ENCODE assay signal across 8 mouse cellular contexts in the genomic region with DNA sequence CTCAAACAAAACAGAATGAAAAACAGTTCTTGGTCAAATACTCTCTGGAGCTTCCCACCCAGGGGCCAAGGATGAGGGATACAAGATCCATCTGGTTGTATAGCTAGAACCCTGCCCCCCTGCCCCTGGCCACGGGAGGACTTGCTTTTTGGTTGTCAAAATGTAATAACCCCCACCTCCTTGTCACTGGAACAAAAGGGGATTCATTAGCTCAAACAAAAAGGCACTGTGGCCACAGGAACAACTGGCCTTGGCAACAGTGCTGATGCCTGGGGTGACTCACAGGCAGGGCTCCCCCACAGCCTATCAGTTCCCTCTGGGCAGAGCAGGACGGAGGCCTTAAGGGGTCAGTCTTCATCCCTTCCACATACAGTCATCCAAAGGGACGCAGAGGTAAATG. TPM values are rescaled to one million over a fixed set of nuclear protein-coding genes. Genes with fewer than 3 reads are reported as not detected.
A peak's percentile ranks its signal among the peaks of the same experiment; 100 is the strongest.
DNase-seq lines count a peak whose midpoint lies in the region; ATAC-seq and TF ChIP-seq lines count a peak whose summit lies in the region.

No protein-coding gene starts in this region.

- no peak for TF ChIP-seq CTCF in kidney, postnatal 0 days (IDR thresholded peaks at IDR 0.05; ENCODE audit: low read depth)
- TF ChIP-seq CTCF in testis, adult 2 months (IDR thresholded peaks at IDR 0.05; ENCODE audit: control insufficient read depth, insufficient read depth, insufficient replicate concordance, low read depth, low read length), result no peak

- H3K36me3 ChIP-seq in kidney, postnatal 0 days (ENCODE audit: insufficient read depth, low read length), result no peaks in the 10 kb centered on the region
- H3K36me3 ChIP-seq in testis, adult 2 months (ENCODE audit: control insufficient read depth, insufficient read depth, low read length), result no peaks in the 10 kb centered on the region

- no peaks in the 10 kb centered on the region for H3K27me3 ChIP-seq in kidney, postnatal 0 days (ENCODE audit: insufficient read depth, low read length)
- H3K27me3 ChIP-seq in testis, adult 2 months (ENCODE audit: control insufficient read depth, insufficient read depth, low read length), result no peaks in the 10 kb centered on the region

- TF ChIP-seq POLR2A in testis, adult 2 months (IDR thresholded peaks at IDR 0.05; ENCODE audit: control insufficient read depth, low read depth, low read length), result no peak

- H3K4me2 ChIP-seq in kidney, postnatal 0 days (ENCODE audit: low read length), result no peak overlapping the region

- WGBS in kidney, postnatal 0 days, result 51% methylated on average over 3 of the region's 3 CpGs

- H3K9me3 ChIP-seq in kidney, postnatal 0 days (replicated peaks; ENCODE audit: low read length), result no peaks in the 10 kb centered on the region

- no peak overlapping the region for H3K9ac ChIP-seq in kidney, postnatal 0 days (ENCODE audit: low read depth, low read length)

- no peak overlapping the region for H3K4me3 ChIP-seq in kidney, postnatal 0 days (replicated peaks; ENCODE audit: low read depth, low read length)
- no peak overlapping the region for H3K4me3 ChIP-seq in testis, adult 2 months (ENCODE audit: control insufficient read depth, low read depth, low read length)

- peak; percentile 55 for DNase-seq in kidney, postnatal 0 days (ENCODE audit: low spot score)
- DNase-seq in kidney, adult 18-20 months, result no peak
- DNase-seq in adipocyte (ENCODE audit: low spot score), result peak; percentile 58
- DNase-seq in cerebellum, adult 9-11 months, result peak; percentile 57
- DNase-seq in heart, postnatal 4 days, result peak; percentile 56
- DNase-seq in c-Kit-positive CD71-positive TER-119-positive erythroid progenitor cells, embryonic 14.5 days (ENCODE audit: low spot score), result no peak
- DNase-seq in urinary bladder, adult 2 months (ENCODE audit: low spot score), result no peak

- peak overlapping the region; percentile 25; the same call in 1 of the 2 replicates for H3K27ac ChIP-seq in kidney, postnatal 0 days
- H3K27ac ChIP-seq in testis, adult 2 months (ENCODE audit: control insufficient read depth, insufficient read depth, low read depth, low read length), result peak overlapping the region; percentile 71; the same call in 1 of the 2 replicates

- ATAC-seq in kidney, postnatal 0 days (replicated peaks; ENCODE audit: low FRiP score, low read depth), result peak; percentile 57

- H3K4me1 ChIP-seq in kidney, postnatal 0 days (replicated peaks; ENCODE audit: insufficient read depth, low read length), result 0 out of 2 replicates have a peak, but pooled peaks cover 2% of the 10 kb centered on the region
- no peaks in the 10 kb centered on the region; the same call in 1 of the 2 replicates for H3K4me1 ChIP-seq in testis, adult 2 months (ENCODE audit: control insufficient read depth, insufficient read depth, low read length)

RNA-seq across cellular contexts. Expression of gene 4931406P16Rik, which starts 6.6 kb away (rescaled TPM):
- 39.1 and 41.2 TPM in 2 replicates for polyA plus RNA-seq in kidney, postnatal 0 days (2015; fragmentation: Nextera tagmentation; extraction: Ambion mirVana)
- 10 to 100 TPM; 85.5 to 89.9 TPM for total RNA-seq in heart, postnatal 4 days (2021)
- polyA plus RNA-seq in testis, adult 2 months (2012; rRNA removed), result 16.3 and 17.6 TPM in 2 replicates
- 31.1 and 31.4 TPM in 2 replicates for polyA plus RNA-seq in urinary bladder, adult 2 months (2012; rRNA removed)

Comparison
In these comparisons a context has a peak if more than half of its experiments do, and no peak if none do; other contexts are left out.
1. DNase-seq: peak in kidney, postnatal 0 days (single experiment), adipocyte (single experiment), cerebellum, adult 9-11 months (single experiment) and heart, postnatal 4 days (single experiment); none in kidney, adult 18-20 months (single experiment), c-Kit-positive CD71-positive TER-119-positive erythroid progenitor cells, embryonic 14.5 days (single experiment) and urinary bladder, adult 2 months (single experiment).